Mouse (Mus musculus) testis, adult 2 months (tissue): ENCODE results near the gene Mrpl33.
"Not testable (repeated sequence)": the region's sequence is repeated elsewhere in the genome, so short reads cannot be mapped to it uniquely, and the experiment has no call there.

Experiments used
- CTCF ChIP-seq: fragments of 200-500 bp; IDR thresholded peaks from 2 replicates; pipeline ENCODE4 v1.5.1; 2012; ENCODE audit warnings: low read depth, mild to moderate bottlenecking, inconsistent platforms, low read length, moderate library complexity; ENCODE audit not compliant: control insufficient read depth, insufficient read depth, insufficient replicate concordance
- POLR2A ChIP-seq: fragments of 200-500 bp; IDR thresholded peaks from 2 replicates; pipeline ENCODE4 v1.6.1; 2012; ENCODE audit warnings: low read depth, mild to moderate bottlenecking, inconsistent platforms, low read length, moderate library complexity; ENCODE audit not compliant: control insufficient read depth

- TF ChIP-seq CTCF, POLR2A: not testable (repeated sequence)
Measured at GRCm38 (mm10) chr5:31631169-31631568, 34.4 kb downstream of the Mrpl33 start.
